Mouse (Mus musculus) myocyte (in vitro differentiated cells): ENCODE measurements at regions not wholly inside any gene's neighbourhood (a gene's known extent, or its start where the extent isn't known, plus 50 kb on each side); places are given as distances from the start of the nearest gene placed in this dataset.
"Not testable (repeated sequence)": the region's sequence is repeated elsewhere in the genome, so short reads cannot be mapped to it uniquely, and the experiment has no call there.

Experiments used
- E2F4 ChIP-seq: IDR thresholded peaks from one replicate; pipeline ENCODE4 v1.6.1; 2011; ENCODE audit warnings: mild to moderate bottlenecking, control low read depth, moderate library complexity; ENCODE audit not compliant: insufficient read depth
- MAX ChIP-seq: IDR thresholded peaks from one replicate; pipeline ENCODE4 v1.6.1; 2011; ENCODE audit warnings: low read depth, mild to moderate bottlenecking, control low read depth
- MYOD1 ChIP-seq, 3 experiments: IDR thresholded peaks; one replicate each; pipeline ENCODE4 v1.6.1; 2011; ENCODE audit warnings: control low read depth in 2 of 3, low read depth in 2 of 3, mild to moderate bottlenecking in 2 of 3, moderate library complexity in 1 of 3; ENCODE audit not compliant: insufficient read length in 2 of 3, control insufficient read depth in 1 of 3
- MYOG ChIP-seq, 3 experiments: IDR thresholded peaks; one replicate each; pipeline ENCODE4 v1.6.1; 2011; ENCODE audit warnings: control low read depth in 2 of 3, low read depth in 2 of 3, mild to moderate bottlenecking in 2 of 3; ENCODE audit not compliant: insufficient read length in 2 of 3, control insufficient read depth in 1 of 3, insufficient read depth in 1 of 3
- POLR2A ChIP-seq: IDR thresholded peaks from one replicate; pipeline ENCODE4 v1.6.1; 2011; ENCODE audit warnings: low read depth, mild to moderate bottlenecking, control low read depth, moderate library complexity; ENCODE audit not compliant: insufficient read length
- POLR2AphosphoS2 ChIP-seq: IDR thresholded peaks from one replicate; pipeline ENCODE4 v1.6.1; 2011; ENCODE audit warnings: low read depth, control low read depth; ENCODE audit not compliant: insufficient read length
- REST ChIP-seq: IDR thresholded peaks from one replicate; pipeline ENCODE4 v1.6.1; 2011; ENCODE audit warnings: mild to moderate bottlenecking, control low read depth, moderate library complexity; ENCODE audit not compliant: insufficient read depth, insufficient read length
- SRF ChIP-seq: IDR thresholded peaks from one replicate; pipeline ENCODE4 v1.6.1; 2011; ENCODE audit warnings: low read depth; ENCODE audit not compliant: control insufficient read depth, insufficient read length
- TCF12 ChIP-seq: IDR thresholded peaks from one replicate; pipeline ENCODE4 v1.6.1; 2011; ENCODE audit warnings: mild to moderate bottlenecking, control low read depth; ENCODE audit not compliant: poor library complexity, insufficient read depth, severe bottlenecking
- TCF3 ChIP-seq: IDR thresholded peaks from one replicate; pipeline ENCODE4 v1.6.1; 2011; ENCODE audit warnings: low read depth, control low read depth; ENCODE audit not compliant: insufficient read length
- USF1 ChIP-seq: IDR thresholded peaks from one replicate; pipeline ENCODE4 v1.6.1; 2011; ENCODE audit warnings: low read depth, mild to moderate bottlenecking, control low read depth, moderate library complexity

- TF ChIP-seq POLR2A; E2F4; MYOG (IDR thresholded peaks at IDR 0.05; ENCODE audit: control insufficient read depth in 1 of 3, insufficient read depth in 1 of 3, insufficient read length in 2 of 3, low read depth in 2 of 3); MAX; TCF12; TCF3; SRF; MYOD1 (IDR thresholded peaks at IDR 0.05; ENCODE audit: control insufficient read depth in 1 of 3, insufficient read length in 2 of 3, low read depth in 2 of 3); USF1; POLR2AphosphoS2; REST: not testable (repeated sequence)
These were observed 272.5 kb downstream of the Gm21863 start for GRCm38 (mm10) chr12:20226831-20227230.
